Mouse (Mus musculus) R1 (cell line): Measurements from ENCODE around the gene Itpr2.
A peak's percentile ranks its signal among the peaks of the same experiment; 100 is the strongest.
"Not testable (repeated sequence)": the region's sequence is repeated elsewhere in the genome, so short reads cannot be mapped to it uniquely, and the experiment has no call there.

Source experiments
- DNase-seq: peaks from one replicate; pipeline ENCODE4 v3.0.0-alpha.2; 2018; ENCODE audit warnings: low read depth, low spot score

Gene Itpr2

GRCm38 (mm10) chr6:146469936-146470335 is 32.1 kb downstream of the Itpr2 start:
- DNase-seq, result no peak

- DNase-seq, result peak; percentile 50
Observed at GRCm38 (mm10) chr6:146468361-146468760, 33.7 kb downstream of the Itpr2 start.

GRCm38 (mm10) chr6:146464645-146465042 is 37.4 kb downstream of the Itpr2 start:
- not testable (repeated sequence) for DNase-seq

GRCm38 (mm10) chr6:146464014-146464644 is 37.9 kb downstream of the Itpr2 start:
- DNase-seq, result no peak

- DNase-seq, result peak; percentile 55
Observed at GRCm38 (mm10) chr6:146460936-146461335, 41.1 kb downstream of the Itpr2 start.

- DNase-seq, result peak; percentile 22
Observed at GRCm38 (mm10) chr6:146458436-146458835, 43.6 kb downstream of the Itpr2 start.

- DNase-seq, result no peak
Observed at GRCm38 (mm10) chr6:146456741-146457140, 45.3 kb downstream of the Itpr2 start.

GRCm38 (mm10) chr6:146454520-146455511 is 47.2 kb downstream of the Itpr2 start:
- no peak for DNase-seq

- no peak for DNase-seq
Observed at GRCm38 (mm10) chr6:146452474-146452873, 49.5 kb downstream of the Itpr2 start.

- DNase-seq, result no peak
Observed at GRCm38 (mm10) chr6:146446032-146446704, 55.9 kb downstream of the Itpr2 start.

- DNase-seq, result no peak
Observed at GRCm38 (mm10) chr6:146439826-146440225, 62.2 kb downstream of the Itpr2 start.

GRCm38 (mm10) chr6:146439071-146439818 is 62.8 kb downstream of the Itpr2 start:
- no peak for DNase-seq

GRCm38 (mm10) chr6:146438057-146438456 is 64.0 kb downstream of the Itpr2 start:
- DNase-seq, result no peak

- DNase-seq, result peak; percentile 53
Observed at GRCm38 (mm10) chr6:146436916-146437496, 65.0 kb downstream of the Itpr2 start.

- DNase-seq, result no peak
Observed at GRCm38 (mm10) chr6:146434217-146434616, 67.8 kb downstream of the Itpr2 start.

GRCm38 (mm10) chr6:146432218-146432865 is 69.7 kb downstream of the Itpr2 start:
- no peak for DNase-seq

- DNase-seq, result no peak
Observed at GRCm38 (mm10) chr6:146431777-146432176, 70.2 kb downstream of the Itpr2 start.

GRCm38 (mm10) chr6:146429694-146430380 is 72.2 kb downstream of the Itpr2 start:
- DNase-seq, result peak; percentile 70

- no peak for DNase-seq
Observed at GRCm38 (mm10) chr6:146424778-146425177, 77.2 kb downstream of the Itpr2 start.

- DNase-seq, result no peak
Observed at GRCm38 (mm10) chr6:146424326-146424725, 77.7 kb downstream of the Itpr2 start.
